Mouse (Mus musculus): ENCODE results near the gene Ttbk2. TPM values are rescaled to one million over a fixed set of nuclear protein-coding genes. Genes with fewer than 3 reads are reported as not detected.
A peak's percentile ranks its signal among the peaks of the same experiment; 100 is the strongest.

Gene Ttbk2
- total and polyA plus RNA-seq, 3 experiments: 0.76 to 1.4 (median 1.2) TPM

- TF ChIP-seq MXI1 (IDR thresholded peaks at IDR 0.05; ENCODE audit: low read depth, low read length): peak; percentile 72; the same call in 1 of the 2 replicates
- peak; percentile 9 for TF ChIP-seq HCFC1 (IDR thresholded peaks at IDR 0.05; ENCODE audit: low read depth, low read length)
- TF ChIP-seq POLR2AphosphoS2 (IDR thresholded peaks at IDR 0.05; ENCODE audit: low read depth, low read length): peak; percentile 33; the same call in 1 of the 2 replicates
- TF ChIP-seq GABPA (IDR thresholded peaks at IDR 0.05; ENCODE audit: insufficient replicate concordance, low read depth, low read length): no peak
- TF ChIP-seq KAT2A (IDR thresholded peaks at IDR 0.05; ENCODE audit: insufficient replicate concordance, low read length): 0 out of 2 replicates have a peak, but pooled peaks have one; percentile 15
- no peak for TF ChIP-seq USF2 (conservative IDR thresholded peaks at IDR 0.05; ENCODE audit: low read depth, low read length)
- no peak for TF ChIP-seq MEF2A (IDR thresholded peaks at IDR 0.05; ENCODE audit: borderline replicate concordance, low read depth, low read length)
- peak; percentile 87 for TF ChIP-seq NELFE (IDR thresholded peaks at IDR 0.05; ENCODE audit: low read depth, low read length)
- TF ChIP-seq E2F4 (IDR thresholded peaks at IDR 0.05; ENCODE audit: insufficient replicate concordance, low read depth, low read length): no peak
- TF ChIP-seq RCOR1 (conservative IDR thresholded peaks at IDR 0.05; ENCODE audit: low read depth, low read length): no peak
- no peak; the same call in 1 of the 2 replicates for TF ChIP-seq IRF4 (IDR thresholded peaks at IDR 0.05; ENCODE audit: low read depth, low read length)
- TF ChIP-seq NRF1 (IDR thresholded peaks at IDR 0.05; ENCODE audit: low read depth, low read length): peak; percentile 83
Measured at GRCm38 (mm10) chr2:120731167-120731862, 119.1 kb downstream of the Ttbk2 start (continued).

- Histone ChIP-seq H3K27ac (ENCODE audit: insufficient read depth, low read depth) (no peak overlapping the region), H3K36me3 (replicated peaks in 1 of 2; ENCODE audit: control insufficient read depth in 1 of 2, insufficient read depth in 1 of 2, low read length in 1 of 2) (peaks cover 23 to 41% of the 10 kb centered on the region in 2 experiments), H3K27me3 (replicated peaks) (no peaks in the 10 kb centered on the region), H3K79me2 (replicated peaks; ENCODE audit: control insufficient read depth, extremely low read depth, insufficient read depth, poor library complexity, severe bottlenecking) (peaks cover 11% of the 10 kb centered on the region; the same call in 1 of the 2 replicates), H3K4me3 (replicated peaks in 1 of 3; ENCODE audit: low read depth in 2 of 3, low read length in 2 of 3, poor library complexity in 1 of 3) (peak overlapping the region; percentile 83 to 98 (median 84)), H3K9ac (ENCODE audit: insufficient read depth, low read depth) (peak overlapping the region; percentile 85), H3K4me2 (ENCODE audit: insufficient read depth, low read depth, poor library complexity, severe bottlenecking) (peak overlapping the region; percentile 63; the same call in 1 of the 2 replicates), H3K4me1 (ENCODE audit: control insufficient read depth in 1 of 2, insufficient read depth in 2 of 2) (peaks cover 13 to 51% of the 10 kb centered on the region in 2 experiments), H3K9me3 (replicated peaks; ENCODE audit: low read length) (no peaks in the 10 kb centered on the region)
- in situ Hi-C loops (cut with MboI; ENCODE audit: low pct_ligation_motif_present, low pct_unique_long_range_greater_than_20kb, low sequenced_read_pairs): no loop called here
- TF ChIP-seq USF2 (conservative IDR thresholded peaks at IDR 0.05; ENCODE audit: low read depth, low read length): no peak
- TF ChIP-seq BHLHE40 (IDR thresholded peaks at IDR 0.05; ENCODE audit: low read depth, low read length): no peak
- no peak for DNase-seq (ENCODE audit: extremely low read depth)
- dilution Hi-C loops (cut with MboI; ENCODE audit: extremely low pct_ligation_motif_present, extremely low pct_unique_long_range_greater_than_20kb, low sequenced_read_pairs): no loop called here
Measured at GRCm38 (mm10) chr2:120730639-120731166, 119.7 kb downstream of the Ttbk2 start.

Measured in CH12.LX (cell line).